Mouse (Mus musculus): ENCODE data around the gene Pnck. TPM values are rescaled to one million over a fixed set of nuclear protein-coding genes. Genes with fewer than 3 reads are reported as not detected.

Gene Pnck
- total and polyA plus RNA-seq, 3 experiments, result 0.11 TPM; not detected in 2

DNA sequence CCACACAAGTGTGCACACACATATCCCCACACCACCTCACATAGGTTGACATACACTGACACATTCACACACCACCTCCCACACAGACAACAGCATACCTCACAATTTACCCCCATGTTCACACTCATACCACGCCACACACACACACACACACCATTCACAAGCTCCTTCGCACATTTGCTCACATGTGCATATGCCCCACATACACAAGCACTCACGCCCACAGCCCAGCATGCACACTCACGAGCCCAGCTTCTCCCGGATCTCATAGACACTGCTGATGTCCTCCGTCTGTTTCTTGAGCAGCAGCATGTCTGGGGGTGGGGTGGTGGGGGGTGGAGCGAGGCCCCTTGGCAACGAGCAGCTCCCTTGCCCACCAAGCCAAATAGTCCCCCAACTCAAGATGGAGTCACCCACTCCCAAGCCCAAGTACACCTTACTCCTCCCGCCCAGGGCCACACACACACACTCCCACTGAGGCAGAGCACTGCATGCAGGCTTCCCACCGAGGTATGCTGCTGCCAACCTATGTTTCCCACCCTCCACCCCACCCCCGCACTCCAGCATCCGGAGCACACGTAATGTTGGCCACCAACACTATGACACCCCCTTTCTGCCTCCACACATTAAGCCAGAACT lies 862 bp downstream of the Pnck start:
- H3K27ac ChIP-seq (ENCODE audit: control insufficient read depth, low read depth, low read length), result no peak overlapping the region
- H3K36me3 ChIP-seq (ENCODE audit: control insufficient read depth in 1 of 2, insufficient read depth in 2 of 2, low read length in 2 of 2), result no peaks in the 10 kb centered on the region
- H3K79me2 ChIP-seq (ENCODE audit: control insufficient read depth, insufficient read depth, low read length, poor library complexity), result no peaks in the 10 kb centered on the region
- peaks cover 0 to 11% of the 10 kb centered on the region in 2 experiments; a peak in 1 of 4 replicates for H3K4me1 ChIP-seq (ENCODE audit: control insufficient read depth in 1 of 2, insufficient read depth in 2 of 2, low read length in 2 of 2)
- H3K27me3 ChIP-seq (ENCODE audit: control insufficient read depth in 1 of 2, insufficient read depth in 2 of 2, low read length in 2 of 2), result no peaks in the 10 kb centered on the region
- H3K9ac ChIP-seq (ENCODE audit: control insufficient read depth, low read depth, low read length, poor library complexity, severe bottlenecking), result no peak overlapping the region
- no peak for DNase-seq (ENCODE audit: low read depth, low spot score)
- H3K4me3 ChIP-seq (ENCODE audit: control insufficient read depth in 1 of 2, insufficient read depth in 1 of 2, low read depth in 2 of 2, low read length in 2 of 2), result no peak overlapping the region
- no peak for TF ChIP-seq ZKSCAN1 (IDR thresholded peaks at IDR 0.05; ENCODE audit: low read depth, low read length)
- H3K9me3 ChIP-seq (replicated peaks; ENCODE audit: insufficient read depth, low read length), result no peaks in the 10 kb centered on the region

DNA sequence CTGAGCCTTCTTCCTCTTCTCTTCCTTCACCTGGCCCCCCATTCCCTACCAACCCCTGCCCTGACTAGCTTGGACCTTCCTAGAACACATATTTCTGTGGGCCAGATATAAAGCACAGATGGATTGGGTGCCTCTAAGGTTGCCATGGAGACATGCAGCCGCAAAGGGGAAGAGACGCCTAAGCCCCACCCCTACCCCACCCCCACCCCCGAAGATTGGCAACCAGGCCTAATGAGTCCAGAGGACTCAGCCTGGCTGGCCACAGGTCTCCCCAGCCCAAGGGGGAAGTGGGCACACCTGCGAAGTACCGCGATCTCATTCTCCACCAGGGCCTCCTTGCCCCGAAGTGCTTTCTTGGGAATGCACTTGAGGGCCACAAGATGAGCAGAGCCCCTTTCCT lies 1.5 kb downstream of the Pnck start:
- Histone ChIP-seq H3K36me3 (ENCODE audit: control insufficient read depth in 1 of 2, insufficient read depth in 2 of 2, low read length in 2 of 2) (no peaks in the 10 kb centered on the region), H3K27ac (ENCODE audit: control insufficient read depth, low read depth, low read length) (no peak overlapping the region), H3K9me3 (replicated peaks; ENCODE audit: insufficient read depth, low read length) (no peaks in the 10 kb centered on the region), H3K27me3 (ENCODE audit: control insufficient read depth in 1 of 2, insufficient read depth in 2 of 2, low read length in 2 of 2) (no peaks in the 10 kb centered on the region), H3K4me3 (ENCODE audit: control insufficient read depth in 1 of 2, insufficient read depth in 1 of 2, low read depth in 2 of 2, low read length in 2 of 2) (no peak overlapping the region), H3K79me2 (ENCODE audit: control insufficient read depth, insufficient read depth, low read length, poor library complexity) (no peaks in the 10 kb centered on the region), H3K9ac (ENCODE audit: control insufficient read depth, low read depth, low read length, poor library complexity, severe bottlenecking) (no peak overlapping the region), H3K4me1 (ENCODE audit: control insufficient read depth in 1 of 2, insufficient read depth in 2 of 2, low read length in 2 of 2) (peaks cover 0 to 11% of the 10 kb centered on the region in 2 experiments; a peak in 1 of 4 replicates)
- DNase-seq (ENCODE audit: low read depth, low spot score), result no peak
- no peak for TF ChIP-seq MAFK (IDR thresholded peaks at IDR 0.05; ENCODE audit: borderline replicate concordance, low read depth, low read length)
- TF ChIP-seq MAZ (IDR thresholded peaks at IDR 0.05; ENCODE audit: low read depth, low read length), result no peak
- TF ChIP-seq ELF1 (IDR thresholded peaks at IDR 0.05; ENCODE audit: low read depth, low read length), result no peak
- no peak for TF ChIP-seq POLR2AphosphoS2 (IDR thresholded peaks at IDR 0.05; ENCODE audit: low read length)
- no peak for TF ChIP-seq MYB (IDR thresholded peaks at IDR 0.05; ENCODE audit: low read depth, low read length)
- no peak for TF ChIP-seq HCFC1 (IDR thresholded peaks at IDR 0.05; ENCODE audit: low read depth, low read length)
- no peak for TF ChIP-seq NELFE (IDR thresholded peaks at IDR 0.05; ENCODE audit: low read depth, low read length)
- no peak for TF ChIP-seq BHLHE40 (IDR thresholded peaks at IDR 0.05; ENCODE audit: borderline replicate concordance, low read depth, low read length)
- no peak for TF ChIP-seq JUND (IDR thresholded peaks at IDR 0.05; ENCODE audit: low read depth, low read length)
- no peak for TF ChIP-seq EP300 (IDR thresholded peaks at IDR 0.05; ENCODE audit: low read depth in 1 of 2, low read length in 2 of 2)
- TF ChIP-seq MYC (IDR thresholded peaks at IDR 0.05; ENCODE audit: low read depth, low read length), result no peak
- no peak for TF ChIP-seq CHD2 (IDR thresholded peaks at IDR 0.05; ENCODE audit: low read length)
- no peak for TF ChIP-seq ZNF384 (IDR thresholded peaks at IDR 0.05; ENCODE audit: low read depth, low read length)
- no peak for TF ChIP-seq MXI1 (IDR thresholded peaks at IDR 0.05; ENCODE audit: low read depth, low read length)
- no peak for TF ChIP-seq ZMIZ1 (IDR thresholded peaks at IDR 0.05; ENCODE audit: low read depth, low read length)

Measured in MEL (cell line).